Mouse (Mus musculus): ENCODE results near the gene Gm20388.
A peak's percentile ranks its signal among the peaks of the same experiment; 100 is the strongest.

The Gm20388 gene

GRCm38 (mm10) chr8:122636803-122637175 lies 2726.1 kb downstream of the Gm20388 start:
- DNase-seq (ENCODE audit: low read depth, low spot score), result no peak

GRCm38 (mm10) chr8:122637230-122637629 lies 2726.6 kb downstream of the Gm20388 start:
- DNase-seq (ENCODE audit: low read depth, low spot score), result no peak

- DNase-seq (ENCODE audit: low read depth, low spot score), result no peak
Measured at GRCm38 (mm10) chr8:122638601-122639000, 2728.0 kb downstream of the Gm20388 start.

- DNase-seq (ENCODE audit: low read depth, low spot score), result no peak
Measured at GRCm38 (mm10) chr8:122639521-122640248, 2729.0 kb downstream of the Gm20388 start.

- no peak for DNase-seq (ENCODE audit: low read depth, low spot score)
Measured at GRCm38 (mm10) chr8:122640825-122641224, 2730.2 kb downstream of the Gm20388 start.

- DNase-seq (ENCODE audit: low read depth, low spot score), result no peak
Measured at GRCm38 (mm10) chr8:122641406-122641805, 2730.8 kb downstream of the Gm20388 start.

GRCm38 (mm10) chr8:122642071-122642470 lies 2731.4 kb downstream of the Gm20388 start:
- peak; percentile 36 for DNase-seq (ENCODE audit: low read depth, low spot score)

GRCm38 (mm10) chr8:122644175-122644954 lies 2733.7 kb downstream of the Gm20388 start:
- no peak for DNase-seq (ENCODE audit: low read depth, low spot score)

- no peak for DNase-seq (ENCODE audit: low read depth, low spot score)
Measured at GRCm38 (mm10) chr8:122646337-122646736, 2735.7 kb downstream of the Gm20388 start.

GRCm38 (mm10) chr8:122648192-122648970 lies 2737.7 kb downstream of the Gm20388 start:
- DNase-seq (ENCODE audit: low read depth, low spot score), result no peak

- no peak for DNase-seq (ENCODE audit: low read depth, low spot score)
Measured at GRCm38 (mm10) chr8:122651326-122651921, 2740.8 kb downstream of the Gm20388 start.

- DNase-seq (ENCODE audit: low read depth, low spot score), result no peak
Measured at GRCm38 (mm10) chr8:122652643-122653042, 2742.0 kb downstream of the Gm20388 start.

GRCm38 (mm10) chr8:122654768-122655167 lies 2744.1 kb downstream of the Gm20388 start:
- no peak for DNase-seq (ENCODE audit: low read depth, low spot score)

GRCm38 (mm10) chr8:122656056-122656999 lies 2745.7 kb downstream of the Gm20388 start:
- DNase-seq (ENCODE audit: low read depth, low spot score), result no peak

- no peak for DNase-seq (ENCODE audit: low read depth, low spot score)
Measured at GRCm38 (mm10) chr8:122658149-122658806, 2747.6 kb downstream of the Gm20388 start.

- no peak for DNase-seq (ENCODE audit: low read depth, low spot score)
Measured at GRCm38 (mm10) chr8:122658807-122659160, 2748.1 kb downstream of the Gm20388 start.

GRCm38 (mm10) chr8:122660022-122660421 lies 2749.4 kb downstream of the Gm20388 start:
- DNase-seq (ENCODE audit: low read depth, low spot score), result peak; percentile 32

- no peak for DNase-seq (ENCODE audit: low read depth, low spot score)
Measured at GRCm38 (mm10) chr8:122661138-122661537, 2750.5 kb downstream of the Gm20388 start.

- DNase-seq (ENCODE audit: low read depth, low spot score), result no peak
Measured at GRCm38 (mm10) chr8:122661894-122662293, 2751.3 kb downstream of the Gm20388 start.

GRCm38 (mm10) chr8:122663106-122663505 lies 2752.5 kb downstream of the Gm20388 start:
- no peak for DNase-seq (ENCODE audit: low read depth, low spot score)

All from ES-CJ7 (cell line).